Mouse (Mus musculus): ENCODE measurements around the gene Trim47. TPM values are rescaled to one million over a fixed set of nuclear protein-coding genes. Genes with fewer than 3 reads are reported as not detected.
"Not testable (repeated sequence)": the region's sequence is repeated elsewhere in the genome, so short reads cannot be mapped to it uniquely, and the experiment has no call there.

The Trim47 gene
- polyA plus RNA-seq, 1 experiment from 2014 or later, result 13.5 TPM

DNA sequence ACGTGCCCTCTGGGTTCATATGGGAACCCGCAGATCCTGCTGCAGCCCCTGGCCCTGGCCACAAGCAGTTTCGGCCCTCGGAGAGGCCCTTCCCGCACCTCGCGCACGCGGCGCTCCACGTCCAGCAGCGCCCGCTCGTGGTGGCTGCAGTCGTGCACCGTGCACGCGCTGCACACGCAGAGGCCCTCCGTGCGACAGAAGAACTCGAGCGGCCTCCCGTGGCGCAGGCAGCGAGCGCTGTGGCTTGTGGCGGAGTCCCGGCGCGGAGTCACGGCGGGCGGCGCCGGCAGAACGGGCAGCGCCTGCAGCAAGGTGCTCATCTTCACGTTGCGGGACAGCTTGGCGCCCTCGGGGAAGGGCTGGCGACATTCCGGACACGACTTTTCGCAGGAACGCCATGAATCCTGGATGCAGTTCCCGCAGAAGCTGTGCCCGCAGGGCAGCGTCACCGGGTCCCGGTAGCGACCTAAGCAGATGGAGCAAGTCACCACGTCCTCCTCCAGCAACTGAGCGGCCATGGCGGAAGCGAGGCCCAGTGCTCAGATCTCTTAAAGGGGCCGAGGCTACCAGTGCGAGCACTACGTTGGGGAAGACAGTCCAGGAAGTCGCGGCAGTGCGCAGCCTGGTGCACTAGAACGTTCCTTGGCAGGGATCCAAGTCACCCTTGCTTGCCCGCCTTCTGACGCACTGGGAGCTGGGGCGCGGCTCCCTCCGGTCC, 3.6 kb upstream of the Trim47 start, which contains the start of gene Trim65:
Gene Trim65, minus strand, starts transcription at position 641 of the 718 bp plus-strand sequence.
- peak; percentile 88 for ATAC-seq
- H3K36me3 ChIP-seq (ENCODE audit: control insufficient read depth, insufficient read depth, low read length), result peaks cover 7% of the 10 kb centered on the region
- WGBS, result under 1% methylated on average over 54 of the region's 69 CpGs
- H3K9me3 ChIP-seq (ENCODE audit: control insufficient read depth, low read length), result no peaks in the 10 kb centered on the region
- H3K27ac ChIP-seq (ENCODE audit: low read depth, low read length), result peak within 1 kb of the TSS; percentile 94
- peak within 1 kb of the TSS; percentile 84 for H3K9ac ChIP-seq (ENCODE audit: low read depth, low read length)
- H3K4me1 ChIP-seq (ENCODE audit: control insufficient read depth, insufficient read depth, low read depth, low read length), result peaks cover 25% of the 10 kb centered on the region
- peak within 1 kb of the TSS; percentile 61 for H3K4me3 ChIP-seq (ENCODE audit: low read length)
- H3K27me3 ChIP-seq (replicated peaks; ENCODE audit: control insufficient read depth, insufficient read depth, low read length), result no peaks in the 10 kb centered on the region
- peak within 1 kb of the TSS; percentile 77 for H3K4me2 ChIP-seq (ENCODE audit: low read length)

DNA sequence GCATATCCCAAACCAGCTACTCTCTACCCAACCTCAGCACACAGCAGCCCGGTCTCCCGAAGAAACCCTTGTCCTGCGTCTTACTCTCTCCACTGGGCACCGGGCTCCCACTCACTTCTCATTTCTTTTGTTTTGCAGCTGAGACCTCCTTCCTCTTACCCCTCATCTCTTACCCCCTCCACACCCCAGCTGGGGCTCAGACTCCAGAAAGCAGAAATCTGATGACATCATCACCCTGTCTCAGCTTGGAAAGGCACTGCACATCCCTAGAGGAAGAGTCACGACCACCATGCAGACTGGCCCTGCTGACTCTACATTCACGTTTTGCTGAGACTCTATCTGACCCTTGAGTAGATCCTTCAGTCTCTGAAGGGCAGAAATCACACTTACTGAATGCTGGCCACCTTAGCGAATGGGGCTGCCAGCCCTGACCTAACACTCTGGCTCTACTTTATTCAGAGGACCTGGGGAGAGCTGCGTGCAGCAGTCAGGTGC, 3.0 kb upstream of the Trim47 start:
- Histone ChIP-seq H3K4me1 (ENCODE audit: control insufficient read depth, insufficient read depth, low read depth, low read length) (peaks cover 25% of the 10 kb centered on the region), H3K27ac (ENCODE audit: low read depth, low read length) (peak overlapping the region; percentile 94), H3K4me2 (ENCODE audit: low read length) (peak overlapping the region; percentile 77), H3K9ac (ENCODE audit: low read depth, low read length) (peak overlapping the region; percentile 84), H3K9me3 (ENCODE audit: control insufficient read depth, low read length) (no peaks in the 10 kb centered on the region), H3K4me3 (ENCODE audit: low read length) (peak overlapping the region; percentile 61), H3K27me3 (replicated peaks; ENCODE audit: control insufficient read depth, insufficient read depth, low read length) (no peaks in the 10 kb centered on the region), H3K36me3 (ENCODE audit: control insufficient read depth, insufficient read depth, low read length) (peaks cover 11% of the 10 kb centered on the region)
- 27% methylated on average over 8 of the region's 8 CpGs for WGBS
- ATAC-seq, result peak; percentile 19

DNA sequence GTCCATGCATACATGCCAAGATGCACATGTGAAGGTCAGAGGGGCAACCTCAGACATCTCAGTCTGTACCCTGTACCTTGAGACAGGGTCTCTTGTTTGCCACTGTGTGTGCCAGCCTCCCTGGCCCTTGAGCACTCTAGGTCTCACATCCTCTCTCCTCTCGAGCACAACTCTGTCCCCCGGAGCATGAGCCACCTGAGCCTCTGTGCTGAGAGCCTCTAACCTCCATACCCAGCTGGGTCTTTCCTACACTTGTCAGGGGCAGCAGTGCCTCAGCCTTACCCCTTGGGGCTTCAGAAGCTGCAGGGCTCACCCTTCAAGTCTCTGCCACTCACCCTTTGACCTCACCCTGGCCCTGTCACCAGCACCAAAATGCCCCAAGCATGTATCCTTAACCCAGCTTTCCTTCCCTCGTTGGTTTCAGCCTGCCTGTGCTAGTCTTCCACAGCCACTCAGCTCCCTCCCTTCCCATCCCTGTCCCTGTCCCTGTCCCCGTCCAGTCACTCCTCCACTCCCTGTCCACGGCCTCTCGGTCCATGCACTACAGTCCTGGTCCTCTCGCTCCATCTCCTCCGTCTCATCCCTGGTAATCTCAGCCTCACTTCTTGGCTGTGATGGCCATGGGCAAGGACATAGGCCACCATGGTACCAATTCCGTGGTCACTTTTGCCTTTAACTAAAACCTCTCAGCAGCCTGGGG, 2.2 kb upstream of the Trim47 start:
- 76% methylated on average over 9 of the region's 9 CpGs for WGBS
- H3K4me2 ChIP-seq (ENCODE audit: low read length), result peak overlapping the region; percentile 77
- ATAC-seq, result no peak

DNA sequence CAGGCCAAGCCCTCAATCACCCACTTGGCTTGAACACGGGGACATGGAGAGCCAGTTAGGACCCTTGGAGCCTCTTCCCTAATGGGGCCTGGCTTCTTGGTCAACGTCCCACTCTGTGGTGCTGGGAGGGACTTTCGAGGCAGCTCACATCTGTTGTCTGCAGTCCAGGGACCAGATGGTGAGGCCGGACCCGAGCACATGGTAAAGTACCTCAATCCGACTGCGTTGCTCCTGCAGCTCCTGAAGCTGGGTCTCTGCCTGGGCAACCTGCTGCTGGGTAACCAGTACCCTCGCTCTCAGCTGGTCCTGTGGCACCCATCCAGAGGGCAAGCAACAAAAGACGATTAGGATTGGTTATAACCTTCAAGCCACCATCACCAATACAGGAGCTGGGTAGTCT, 976 bp upstream of the Trim47 start:
- ATAC-seq, result no peak
- Histone ChIP-seq H3K36me3 (ENCODE audit: control insufficient read depth, insufficient read depth, low read length) (peaks cover 11% of the 10 kb centered on the region), H3K4me2 (ENCODE audit: low read length) (no peak overlapping the region), H3K9me3 (ENCODE audit: control insufficient read depth, low read length) (no peaks in the 10 kb centered on the region), H3K9ac (ENCODE audit: low read depth, low read length) (no peak overlapping the region), H3K4me1 (ENCODE audit: control insufficient read depth, insufficient read depth, low read depth, low read length) (peaks cover 25% of the 10 kb centered on the region), H3K4me3 (ENCODE audit: low read length) (no peak overlapping the region), H3K27me3 (replicated peaks; ENCODE audit: control insufficient read depth, insufficient read depth, low read length) (no peaks in the 10 kb centered on the region), H3K27ac (ENCODE audit: low read depth, low read length) (peak overlapping the region; percentile 4; the same call in 1 of the 2 replicates)
- WGBS, result 54% methylated on average over 9 of the region's 9 CpGs

More for the DNA sequence above, 2.2 kb upstream of the Trim47 start:
- Histone ChIP-seq H3K4me3 (ENCODE audit: low read length) (no peak overlapping the region), H3K9me3 (ENCODE audit: control insufficient read depth, low read length) (no peaks in the 10 kb centered on the region), H3K27me3 (replicated peaks; ENCODE audit: control insufficient read depth, insufficient read depth, low read length) (no peaks in the 10 kb centered on the region), H3K27ac (ENCODE audit: low read depth, low read length) (no peak overlapping the region), H3K36me3 (ENCODE audit: control insufficient read depth, insufficient read depth, low read length) (peaks cover 11% of the 10 kb centered on the region), H3K9ac (ENCODE audit: low read depth, low read length) (peak overlapping the region; percentile 84; the same call in 1 of the 2 replicates), H3K4me1 (ENCODE audit: control insufficient read depth, insufficient read depth, low read depth, low read length) (peaks cover 25% of the 10 kb centered on the region)

DNA sequence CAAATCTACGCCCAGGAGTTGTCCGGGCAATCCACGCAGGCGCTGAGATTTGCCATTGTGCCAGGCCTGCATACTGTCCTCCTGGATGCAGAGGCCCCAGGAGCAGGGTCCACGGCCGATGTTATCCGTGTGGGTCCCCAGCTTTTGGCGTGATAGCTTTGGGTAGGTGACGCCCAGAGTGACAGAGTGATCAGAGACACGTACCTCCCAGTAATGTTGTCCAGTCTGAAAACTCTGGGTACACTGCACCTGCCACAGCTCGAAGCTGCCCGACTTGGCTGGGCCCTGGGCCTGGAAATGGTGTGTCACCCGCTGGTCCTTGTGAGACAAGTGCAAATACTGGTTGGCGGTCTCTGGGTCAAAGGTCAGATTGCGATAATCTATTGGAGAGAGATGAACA, 749 bp downstream of the Trim47 start:
- H3K36me3 ChIP-seq (ENCODE audit: control insufficient read depth, insufficient read depth, low read length), result peaks cover 8% of the 10 kb centered on the region
- no peak overlapping the region for H3K27ac ChIP-seq (ENCODE audit: low read depth, low read length)
- peaks cover 19% of the 10 kb centered on the region for H3K4me1 ChIP-seq (ENCODE audit: control insufficient read depth, insufficient read depth, low read depth, low read length)
- ATAC-seq, result no peak
- H3K4me3 ChIP-seq (ENCODE audit: low read length), result no peak overlapping the region
- no peak overlapping the region for H3K4me2 ChIP-seq (ENCODE audit: low read length)
- WGBS, result 95% methylated on average over 15 of the region's 15 CpGs
- no peak overlapping the region for H3K9ac ChIP-seq (ENCODE audit: low read depth, low read length)
- H3K9me3 ChIP-seq (ENCODE audit: control insufficient read depth, low read length), result no peaks in the 10 kb centered on the region
- H3K27me3 ChIP-seq (replicated peaks; ENCODE audit: control insufficient read depth, insufficient read depth, low read length), result no peaks in the 10 kb centered on the region

DNA sequence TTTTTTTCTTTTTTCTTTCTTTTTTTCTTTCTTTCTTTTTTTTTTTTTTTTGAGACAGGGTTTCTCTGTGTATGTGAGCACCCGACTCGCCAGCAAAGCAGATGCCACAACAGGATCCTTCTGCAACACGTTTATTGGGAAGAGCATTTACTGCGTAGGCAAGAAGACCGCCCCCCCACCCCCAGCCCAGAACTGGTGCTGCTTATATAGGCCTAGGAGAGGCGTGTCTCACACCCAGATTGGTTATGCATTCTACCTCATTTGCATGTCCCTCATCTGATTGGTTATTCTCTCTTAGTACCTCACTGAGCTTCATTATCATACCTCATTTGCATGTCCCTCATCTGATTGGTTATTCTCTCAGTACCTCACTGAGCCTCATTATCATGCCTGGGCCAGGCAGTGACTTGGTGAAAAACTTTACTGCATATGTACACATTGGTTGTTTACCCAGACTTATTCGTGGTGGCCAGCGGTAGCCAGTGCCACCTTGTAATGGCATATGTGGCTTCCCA, 5.2 kb downstream of the Trim47 start:
- H3K36me3 ChIP-seq (ENCODE audit: control insufficient read depth, insufficient read depth, low read length); H3K4me3 ChIP-seq (ENCODE audit: low read length); H3K9me3 ChIP-seq (ENCODE audit: control insufficient read depth, low read length); ATAC-seq; H3K4me2 ChIP-seq (ENCODE audit: low read length); H3K4me1 ChIP-seq (ENCODE audit: control insufficient read depth, insufficient read depth, low read depth, low read length); H3K9ac ChIP-seq (ENCODE audit: low read depth, low read length); H3K27ac ChIP-seq (ENCODE audit: low read depth, low read length); H3K27me3 ChIP-seq (replicated peaks; ENCODE audit: control insufficient read depth, insufficient read depth, low read length): not testable (repeated sequence)
- 89% methylated on average over 8 of the region's 8 CpGs for WGBS

DNA sequence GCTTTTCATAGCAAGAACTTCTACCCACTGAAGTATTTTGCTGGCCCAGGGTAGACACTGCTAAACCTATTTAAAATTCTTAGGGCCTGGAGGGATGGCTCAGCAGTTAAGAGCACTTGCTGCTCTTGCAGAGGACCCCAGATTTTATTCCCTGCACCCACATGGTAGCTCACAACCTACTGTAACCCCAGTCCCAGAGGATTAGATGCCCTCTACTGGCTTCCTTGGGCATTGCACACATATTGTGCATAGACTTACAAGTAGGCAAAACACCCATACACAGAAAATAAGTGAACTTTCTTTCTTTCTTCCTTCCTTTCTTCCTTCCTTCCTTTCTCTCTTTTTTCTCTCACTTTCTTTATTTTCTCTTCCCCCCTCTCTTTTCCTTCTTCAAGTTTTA, 9.2 kb downstream of the Trim47 start:
- Histone ChIP-seq H3K4me3 (ENCODE audit: low read length) (no peak overlapping the region), H3K4me2 (ENCODE audit: low read length) (no peak overlapping the region), H3K27ac (ENCODE audit: low read depth, low read length) (no peak overlapping the region), H3K9me3 (ENCODE audit: control insufficient read depth, low read length) (no peaks in the 10 kb centered on the region), H3K9ac (ENCODE audit: low read depth, low read length) (no peak overlapping the region), H3K4me1 (ENCODE audit: control insufficient read depth, insufficient read depth, low read depth, low read length) (no peaks in the 10 kb centered on the region), H3K27me3 (replicated peaks; ENCODE audit: control insufficient read depth, insufficient read depth, low read length) (no peaks in the 10 kb centered on the region), H3K36me3 (ENCODE audit: control insufficient read depth, insufficient read depth, low read length) (no peaks in the 10 kb centered on the region)
- ATAC-seq, result no peak

DNA sequence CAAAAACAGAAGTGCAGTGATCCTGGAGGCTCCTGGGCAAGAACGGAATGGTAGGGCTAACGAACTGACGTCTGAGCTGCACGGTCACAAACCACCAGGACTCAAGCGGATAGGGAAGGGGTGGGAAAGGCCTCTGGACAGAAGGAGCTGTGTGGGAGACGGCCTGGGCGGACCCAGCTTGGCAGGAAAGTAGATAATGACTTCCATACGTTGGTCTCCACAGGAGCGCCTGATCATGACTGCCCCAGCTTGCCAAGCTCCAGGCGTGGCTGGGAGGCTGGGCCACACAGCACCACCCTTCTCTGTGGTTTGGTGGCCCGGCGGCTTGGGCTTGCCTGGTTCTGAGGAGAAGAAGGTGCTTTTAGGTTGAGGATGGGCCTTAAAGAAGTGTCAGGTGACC, 9.8 kb downstream of the Trim47 start:
- H3K4me3 ChIP-seq (ENCODE audit: low read length), result no peak overlapping the region
- no peaks in the 10 kb centered on the region for H3K9me3 ChIP-seq (ENCODE audit: control insufficient read depth, low read length)
- H3K27ac ChIP-seq (ENCODE audit: low read depth, low read length), result no peak overlapping the region
- no peaks in the 10 kb centered on the region for H3K4me1 ChIP-seq (ENCODE audit: control insufficient read depth, insufficient read depth, low read depth, low read length)
- 84% methylated on average over 12 of the region's 12 CpGs for WGBS
- no peaks in the 10 kb centered on the region for H3K36me3 ChIP-seq (ENCODE audit: control insufficient read depth, insufficient read depth, low read length)
- H3K27me3 ChIP-seq (replicated peaks; ENCODE audit: control insufficient read depth, insufficient read depth, low read length), result no peaks in the 10 kb centered on the region
- H3K9ac ChIP-seq (ENCODE audit: low read depth, low read length), result no peak overlapping the region
- H3K4me2 ChIP-seq (ENCODE audit: low read length), result no peak overlapping the region
- ATAC-seq, result no peak

DNA sequence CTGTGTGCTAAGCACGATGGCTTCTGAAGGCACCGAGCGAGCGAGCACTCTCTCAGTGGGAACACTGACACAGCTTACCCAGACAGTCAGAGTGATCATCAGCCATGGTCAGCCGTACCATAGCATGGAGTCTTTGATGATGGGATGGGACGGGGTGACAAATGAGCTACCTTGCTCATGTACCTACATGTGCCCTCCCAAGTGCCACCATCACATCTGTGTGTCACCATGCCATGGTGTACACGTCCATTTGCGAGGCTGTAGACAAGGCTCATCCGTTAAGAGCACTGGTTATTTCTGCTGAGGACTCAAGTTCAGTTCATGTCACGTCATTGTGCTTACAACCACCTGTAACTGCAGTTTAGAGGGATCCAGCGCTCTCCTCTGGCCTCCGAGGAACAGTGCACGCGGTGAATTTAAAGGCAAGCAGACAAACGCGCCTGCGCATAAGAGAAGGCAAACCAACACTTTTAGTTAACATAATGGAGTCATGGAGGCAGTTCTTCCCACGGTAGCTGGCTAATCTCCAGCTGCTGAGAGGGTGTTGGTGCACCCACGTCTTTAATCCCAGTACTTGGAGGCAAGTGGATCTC, 15.3 kb downstream of the Trim47 start:
- no peak overlapping the region for H3K4me2 ChIP-seq (ENCODE audit: low read length)
- H3K27ac ChIP-seq (ENCODE audit: low read depth, low read length), result no peak overlapping the region
- H3K4me3 ChIP-seq (ENCODE audit: low read length), result no peak overlapping the region
- peaks cover 33% of the 10 kb centered on the region for H3K27me3 ChIP-seq (replicated peaks; ENCODE audit: control insufficient read depth, insufficient read depth, low read length)
- no peak overlapping the region for H3K9ac ChIP-seq (ENCODE audit: low read depth, low read length)
- no peaks in the 10 kb centered on the region for H3K36me3 ChIP-seq (ENCODE audit: control insufficient read depth, insufficient read depth, low read length)
- H3K4me1 ChIP-seq (ENCODE audit: control insufficient read depth, insufficient read depth, low read depth, low read length), result peaks cover 16% of the 10 kb centered on the region
- H3K9me3 ChIP-seq (ENCODE audit: control insufficient read depth, low read length), result no peaks in the 10 kb centered on the region
- no peak for ATAC-seq
- WGBS, result 84% methylated on average over 19 of the region's 19 CpGs

Data from hindbrain, embryonic 16.5 days (tissue).